Mouse (Mus musculus) neural tube, embryonic 15.5 days (tissue): ENCODE measurements at regions not wholly inside any gene's neighbourhood (a gene's known extent, or its start where the extent isn't known, plus 50 kb on each side); places are given as distances from the start of the nearest gene placed in this dataset.

Experiments
- ATAC-seq: fragments of 200-750 bp; cut with Nextera tagmentation; 2 replicates; pipeline ENCODE4 v1.8.0; 2017; ENCODE audit warnings: mild to moderate bottlenecking, moderate TSS enrichment, moderate library complexity; ENCODE audit not compliant: low FRiP score
- H3K27ac ChIP-seq: fragments of 300-500 bp; sonication (generic); replicated peaks from 2 replicates; pipeline ENCODE4 v1.5.1; 2015; ENCODE audit warnings: mild to moderate bottlenecking, inconsistent platforms
- H3K27me3 ChIP-seq: fragments of 300-500 bp; sonication (generic); replicated peaks from 2 replicates; pipeline ENCODE4 v1.6.1; 2015; ENCODE audit warnings: inconsistent platforms
- H3K36me3 ChIP-seq: fragments of 300-500 bp; sonication (generic); 2 replicates; pipeline ENCODE4 v1.6.1; 2015; ENCODE audit warnings: inconsistent platforms
- H3K4me1 ChIP-seq: fragments of 300-500 bp; sonication (generic); 2 replicates; pipeline ENCODE4 v1.6.1; 2015; ENCODE audit warnings: inconsistent platforms
- H3K4me2 ChIP-seq: fragments of 300-500 bp; sonication (generic); 2 replicates; pipeline ENCODE4 v1.6.1; 2015; ENCODE audit warnings: inconsistent platforms, mild to moderate bottlenecking, moderate library complexity
- H3K4me3 ChIP-seq: fragments of 300-500 bp; sonication (generic); replicated peaks from 2 replicates; pipeline ENCODE4 v1.5.1; 2015; ENCODE audit warnings: mild to moderate bottlenecking, inconsistent platforms
- H3K9ac ChIP-seq: fragments of 300-500 bp; sonication (generic); replicated peaks from 2 replicates; pipeline ENCODE4 v1.6.1; 2015; ENCODE audit warnings: mild to moderate bottlenecking, inconsistent platforms
- H3K9me3 ChIP-seq: fragments of 300-500 bp; sonication (generic); replicated peaks from 2 replicates; pipeline ENCODE4 v1.6.1; 2016; ENCODE audit warnings: inconsistent platforms
- WGBS: fragments of 180-500 bp; shearing (Covaris S2); methylation state at CpG from one replicate; pipeline ENCODE4 v1.1.7; 2015; ENCODE audit warnings: mixed read lengths; 5-methylcytosine and 5-hydroxymethylcytosine counted together

DNA sequence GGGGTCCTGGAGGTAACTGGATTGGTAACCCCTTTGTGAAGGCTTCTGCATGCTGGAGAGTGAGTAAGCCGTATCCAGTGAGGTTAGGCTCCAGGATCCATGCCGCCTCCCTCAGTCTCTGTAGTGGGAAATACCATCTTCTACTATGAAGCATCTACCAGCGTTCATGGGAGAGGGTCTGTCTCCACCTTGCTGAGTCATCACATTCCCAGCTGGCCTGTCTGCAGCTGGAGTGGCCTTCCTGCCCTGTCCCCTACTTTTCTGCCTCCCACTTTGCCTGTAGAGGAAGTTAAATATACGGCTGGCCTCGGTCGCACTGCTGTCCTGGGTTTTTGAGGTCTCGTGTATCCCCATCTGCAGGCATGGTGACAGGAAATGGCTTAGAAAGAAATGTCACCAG is 78.0 kb upstream of the Sec14l1 start:
- ATAC-seq: no peak
- Histone ChIP-seq H3K27ac (no peak overlapping the region), H3K4me1 (peaks cover 38% of the 10 kb centered on the region)

DNA sequence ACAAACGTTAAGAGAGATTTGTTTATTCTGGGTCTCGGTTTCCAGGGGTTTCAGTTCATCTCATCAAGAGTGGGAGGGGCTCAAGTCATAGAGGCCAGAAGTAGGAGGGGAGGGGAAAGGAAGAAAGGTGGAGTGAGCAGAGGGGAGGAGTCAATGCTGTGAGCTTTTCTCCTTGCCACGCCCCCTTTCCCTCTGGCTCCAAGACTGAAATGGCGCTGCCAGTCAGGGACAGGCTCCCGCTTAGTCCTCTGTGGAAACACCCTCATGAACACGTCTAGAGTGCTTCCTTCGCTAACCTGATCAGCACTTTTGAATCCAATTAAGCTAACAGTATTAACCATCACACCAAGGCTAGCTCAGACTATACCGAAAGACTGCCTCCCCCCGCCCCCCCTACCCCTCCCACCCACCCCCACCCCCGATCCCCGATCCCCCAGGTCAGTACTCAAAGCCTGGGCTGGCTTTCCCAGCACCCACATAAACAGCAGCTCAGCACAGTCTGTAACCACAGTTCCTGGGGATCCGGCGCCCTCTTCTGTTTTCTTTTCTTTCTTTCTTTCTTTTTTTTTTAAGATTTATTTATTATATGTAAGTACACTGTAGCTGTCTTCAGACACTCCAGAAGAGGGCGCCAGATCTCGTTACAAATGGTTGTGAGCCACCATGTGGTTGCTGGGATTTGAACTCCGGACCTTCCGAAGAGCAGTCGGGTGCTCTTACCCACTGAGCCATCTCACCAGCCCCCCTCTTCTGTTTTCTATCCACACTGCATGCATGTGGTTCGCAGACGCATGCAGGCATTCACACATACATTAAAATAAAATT is 76.5 kb upstream of the Sec14l1 start:
- Histone ChIP-seq H3K4me2 (0 out of 2 replicates have a peak overlapping the region, but pooled peaks have one; percentile 3), H3K27me3 (no peaks in the 10 kb centered on the region), H3K4me3 (no peak overlapping the region), H3K36me3 (no peaks in the 10 kb centered on the region), H3K27ac (no peak overlapping the region; the same call in 1 of the 2 replicates), H3K9me3 (no peaks in the 10 kb centered on the region), H3K9ac (no peak overlapping the region), H3K4me1 (peaks cover 42% of the 10 kb centered on the region)
- no peak for ATAC-seq
- 43% methylated on average over 20 of the region's 20 CpGs for WGBS

More for the DNA sequence above, 78.0 kb upstream of the Sec14l1 start:
- Histone ChIP-seq H3K27me3 (no peaks in the 10 kb centered on the region), H3K9ac (no peak overlapping the region), H3K4me3 (no peak overlapping the region), H3K36me3 (no peaks in the 10 kb centered on the region), H3K9me3 (no peaks in the 10 kb centered on the region), H3K4me2 (no peak overlapping the region)
- WGBS: 63% methylated on average over 7 of the region's 7 CpGs

DNA sequence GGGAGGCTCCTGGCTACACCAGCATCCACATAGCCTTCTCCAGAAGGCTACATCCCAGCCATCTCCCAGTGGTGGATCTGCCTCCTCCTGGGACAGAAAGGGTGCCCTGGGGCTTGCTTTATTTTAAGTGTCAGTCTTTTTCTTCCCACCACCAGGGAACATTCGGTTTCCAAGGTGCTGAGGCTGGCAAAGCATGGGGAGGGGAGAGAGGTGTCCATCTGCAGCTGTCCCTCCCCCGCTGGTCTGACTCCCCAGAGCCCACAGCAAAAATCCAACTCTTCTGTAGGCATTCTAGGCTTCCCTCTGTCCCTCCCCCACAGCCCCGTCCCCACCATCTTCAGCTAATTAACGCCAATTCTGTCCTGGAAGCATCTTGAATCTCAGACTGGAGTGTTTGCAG is 74.1 kb upstream of the Sec14l1 start:
- H3K4me1 ChIP-seq: peaks cover 34% of the 10 kb centered on the region

DNA sequence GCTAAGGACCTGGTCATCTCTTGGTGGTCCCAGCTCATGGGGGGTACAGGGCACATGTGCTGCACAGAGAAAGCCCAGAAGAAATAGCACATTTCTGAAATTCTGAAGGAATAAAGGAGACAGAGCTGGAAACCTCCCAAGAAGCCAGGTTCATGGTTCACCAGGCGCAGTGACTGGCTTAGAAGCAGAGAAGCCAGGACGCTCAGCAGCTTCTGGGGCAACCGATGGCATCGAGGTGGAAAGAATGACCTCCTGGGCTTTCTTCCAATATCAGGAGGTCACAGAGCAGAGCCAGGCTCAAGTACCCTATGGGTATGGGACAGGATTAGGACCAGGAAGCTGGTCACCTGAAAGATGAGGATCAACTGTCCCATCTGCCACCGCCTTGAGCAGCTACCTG is 72.6 kb upstream of the Sec14l1 start:
- H3K4me2 ChIP-seq: no peak overlapping the region
- no peak overlapping the region for H3K27ac ChIP-seq
- no peak for ATAC-seq
- H3K4me3 ChIP-seq: no peak overlapping the region
- peaks cover 28% of the 10 kb centered on the region for H3K4me1 ChIP-seq
- H3K9ac ChIP-seq: no peak overlapping the region
- WGBS: 64% methylated on average over 5 of the region's 5 CpGs
- no peaks in the 10 kb centered on the region for H3K9me3 ChIP-seq
- no peaks in the 10 kb centered on the region for H3K36me3 ChIP-seq
- no peaks in the 10 kb centered on the region for H3K27me3 ChIP-seq

More for the DNA sequence above, 74.1 kb upstream of the Sec14l1 start:
- Histone ChIP-seq H3K4me2 (no peak overlapping the region), H3K4me3 (no peak overlapping the region), H3K9me3 (no peaks in the 10 kb centered on the region), H3K27ac (no peak overlapping the region), H3K36me3 (no peaks in the 10 kb centered on the region), H3K9ac (no peak overlapping the region), H3K27me3 (no peaks in the 10 kb centered on the region)
- no peak for ATAC-seq
- WGBS: 16% methylated on average over 4 of the region's 4 CpGs

DNA sequence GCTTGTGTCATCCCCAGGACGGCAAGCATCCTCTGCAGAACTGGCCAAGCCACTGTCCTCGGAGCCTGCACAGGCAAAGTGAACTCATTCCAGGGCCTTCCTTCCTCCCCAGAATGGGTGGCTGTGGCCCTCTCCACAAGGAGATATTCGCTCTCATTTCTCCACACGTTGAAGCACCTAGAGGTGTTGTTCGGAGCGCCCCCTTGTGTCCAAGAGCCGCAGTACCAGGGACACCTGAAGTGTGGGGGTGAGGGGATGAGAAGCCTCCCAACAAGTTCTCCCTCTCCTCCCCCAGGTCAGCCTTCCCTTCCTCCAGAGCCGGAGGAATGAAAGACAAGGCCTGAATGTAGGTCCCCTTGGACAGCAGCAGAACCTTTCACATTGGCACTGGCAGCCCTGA is 71.4 kb upstream of the Sec14l1 start:
- Histone ChIP-seq H3K4me1 (peaks cover 29% of the 10 kb centered on the region), H3K27me3 (no peaks in the 10 kb centered on the region), H3K4me2 (no peak overlapping the region), H3K36me3 (no peaks in the 10 kb centered on the region), H3K4me3 (no peak overlapping the region), H3K9ac (no peak overlapping the region), H3K9me3 (no peaks in the 10 kb centered on the region), H3K27ac (no peak overlapping the region)
- peak; percentile 55; the same call in 1 of the 2 replicates for ATAC-seq
- 10% methylated on average over 8 of the region's 8 CpGs for WGBS

DNA sequence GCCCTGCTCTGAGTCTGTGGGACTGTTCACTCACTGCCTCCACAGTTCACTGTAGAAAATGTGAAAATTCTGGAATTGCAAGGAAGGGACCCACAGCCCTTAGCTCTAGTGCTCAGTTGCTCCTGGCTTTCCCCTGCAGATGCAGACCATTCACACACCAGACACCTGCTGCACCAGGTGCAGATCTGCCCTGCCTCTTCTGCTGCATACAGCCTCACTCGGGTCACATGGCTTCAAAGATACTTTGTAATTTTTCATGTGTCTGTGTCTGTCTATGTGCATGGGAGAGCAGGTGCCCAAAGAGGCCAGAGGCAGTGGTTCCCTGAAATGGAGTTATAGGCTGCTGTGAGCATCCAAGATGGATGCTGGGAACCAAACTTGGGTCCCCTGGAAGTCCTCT is 70.2 kb upstream of the Sec14l1 start:
- no peaks in the 10 kb centered on the region for H3K36me3 ChIP-seq
- H3K9ac ChIP-seq: no peak overlapping the region
- no peak overlapping the region for H3K27ac ChIP-seq
- H3K9me3 ChIP-seq: no peaks in the 10 kb centered on the region
- WGBS: 79% methylated on average over 1 of the region's 1 CpGs
- no peak overlapping the region for H3K4me2 ChIP-seq
- H3K4me1 ChIP-seq: peaks cover 29% of the 10 kb centered on the region
- no peak for ATAC-seq
- H3K27me3 ChIP-seq: no peaks in the 10 kb centered on the region
- no peak overlapping the region for H3K4me3 ChIP-seq

DNA sequence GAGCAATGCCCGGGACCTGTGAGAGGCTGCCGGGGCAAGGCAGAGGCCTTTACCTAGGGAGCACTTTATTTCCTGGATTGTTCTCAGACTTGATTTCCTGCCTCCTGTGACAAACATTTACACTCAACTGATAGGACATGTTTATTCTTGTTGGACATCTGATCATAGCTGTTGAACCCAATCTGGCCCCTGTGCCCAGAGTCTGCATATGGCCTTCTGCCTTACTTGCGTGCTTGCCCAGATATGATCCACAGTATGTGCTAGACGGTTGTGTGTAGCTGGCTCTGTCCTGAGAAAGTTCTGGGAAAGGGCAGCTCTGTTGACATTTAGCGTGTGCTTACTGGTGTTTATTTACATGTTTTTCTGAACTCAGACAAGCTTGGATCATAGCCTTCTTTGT is 68.3 kb upstream of the Sec14l1 start:
- Histone ChIP-seq H3K27me3 (no peaks in the 10 kb centered on the region), H3K4me2 (no peak overlapping the region), H3K9ac (no peak overlapping the region), H3K36me3 (no peaks in the 10 kb centered on the region), H3K4me3 (no peak overlapping the region), H3K9me3 (no peaks in the 10 kb centered on the region), H3K4me1 (peaks cover 18% of the 10 kb centered on the region), H3K27ac (0 out of 2 replicates have a peak overlapping the region, but pooled peaks have one; percentile 67)
- 90% methylated on average over 5 of the region's 5 CpGs for WGBS
- ATAC-seq: no peak

DNA sequence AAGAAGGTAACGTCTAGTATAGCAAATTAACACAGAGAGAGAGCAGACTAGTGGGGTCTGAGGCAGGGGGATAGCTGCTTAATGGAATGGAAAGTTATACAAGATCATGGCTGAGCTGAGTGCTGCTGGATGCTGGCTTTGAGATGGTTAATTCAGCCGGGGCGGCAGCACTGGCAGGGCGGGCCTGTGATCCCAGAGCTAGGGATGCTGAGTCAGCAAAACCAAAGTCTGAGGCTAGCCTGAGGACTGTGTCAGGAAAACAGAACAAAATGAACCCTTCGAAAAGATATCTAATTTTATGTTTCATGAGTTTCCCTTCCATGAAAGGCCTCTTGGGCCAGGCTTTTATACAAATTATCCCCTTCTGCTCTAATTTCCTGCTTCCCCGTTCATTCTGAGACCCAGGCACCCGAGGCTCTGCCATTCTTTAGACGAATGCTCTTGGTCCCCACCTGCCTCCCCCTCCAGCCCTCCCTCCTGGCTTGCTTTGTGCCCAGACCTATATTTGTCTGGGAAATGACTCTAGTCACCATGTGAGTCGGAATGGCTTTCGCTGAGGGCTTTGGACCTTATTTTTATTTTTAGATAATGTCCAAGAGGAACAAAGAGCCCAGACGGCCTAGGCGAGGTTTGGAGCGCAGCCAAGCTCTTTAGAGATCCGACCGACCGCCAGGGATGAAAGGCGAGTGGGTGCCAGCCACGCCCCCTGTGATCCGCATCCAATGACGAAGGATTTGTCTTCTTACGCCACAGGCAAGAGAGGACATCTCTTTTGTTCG is 67.6 kb upstream of the Sec14l1 start:
- H3K9ac ChIP-seq: no peak overlapping the region
- ATAC-seq: 0 out of 2 replicates have a peak, but pooled peaks have one; percentile 57

DNA sequence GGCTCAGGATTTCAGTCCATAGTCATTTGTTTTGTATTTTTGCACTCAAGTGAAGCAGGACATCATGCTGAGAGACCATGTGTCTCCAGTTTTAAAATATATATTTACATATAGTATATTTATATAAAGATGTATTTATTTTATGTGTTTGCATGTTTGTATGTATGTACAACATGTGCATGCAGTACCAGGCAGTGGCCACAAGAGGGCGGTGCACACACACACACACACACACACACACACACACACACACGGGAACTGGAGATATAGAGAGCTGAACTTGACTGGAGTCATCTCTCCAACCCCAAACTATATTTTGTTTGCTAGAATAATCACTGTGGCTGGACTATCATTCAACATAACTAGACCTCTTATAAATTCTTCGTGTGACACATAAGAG is 66.1 kb upstream of the Sec14l1 start:
- no peaks in the 10 kb centered on the region for H3K36me3 ChIP-seq
- H3K9ac ChIP-seq: no peak overlapping the region
- no peak overlapping the region for H3K4me2 ChIP-seq
- no peak overlapping the region for H3K27ac ChIP-seq
- H3K4me1 ChIP-seq: peaks cover 14% of the 10 kb centered on the region
- no peaks in the 10 kb centered on the region for H3K9me3 ChIP-seq
- ATAC-seq: no peak
- 84% methylated on average over 3 of the region's 3 CpGs for WGBS
- H3K4me3 ChIP-seq: no peak overlapping the region
- H3K27me3 ChIP-seq: no peaks in the 10 kb centered on the region

More for the DNA sequence above, 67.6 kb upstream of the Sec14l1 start:
- H3K27ac ChIP-seq: peak overlapping the region; percentile 67
- H3K9me3 ChIP-seq: no peaks in the 10 kb centered on the region
- H3K36me3 ChIP-seq: no peaks in the 10 kb centered on the region
- H3K27me3 ChIP-seq: no peaks in the 10 kb centered on the region
- no peak overlapping the region for H3K4me3 ChIP-seq
- peaks cover 18% of the 10 kb centered on the region for H3K4me1 ChIP-seq
- H3K4me2 ChIP-seq: peak overlapping the region; percentile 35
- 12% methylated on average over 22 of the region's 22 CpGs for WGBS

DNA sequence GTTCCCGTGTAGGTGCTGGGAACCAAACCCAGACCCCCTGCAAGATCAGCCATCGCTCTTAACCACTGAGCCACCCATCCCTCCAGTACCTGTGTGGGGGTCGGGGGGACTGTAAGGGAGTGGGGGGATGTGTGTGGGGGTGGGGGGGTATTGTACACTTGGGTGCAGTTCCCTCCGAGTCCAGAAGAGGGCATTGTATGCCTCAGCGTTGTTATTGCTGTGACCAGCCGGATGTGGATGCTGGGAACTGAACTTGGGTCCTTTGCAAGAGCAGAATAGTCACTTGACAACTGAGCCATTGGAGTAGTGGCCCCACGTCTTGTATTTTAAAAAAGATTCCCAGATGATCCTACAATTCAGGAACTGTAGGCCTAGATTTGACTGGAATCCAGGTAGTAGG is 64.2 kb upstream of the Sec14l1 start:
- ATAC-seq: no peak
- H3K4me2 ChIP-seq: no peak overlapping the region
- H3K9ac ChIP-seq: no peak overlapping the region
- WGBS: 93% methylated on average over 7 of the region's 7 CpGs
- H3K4me1 ChIP-seq: peaks cover 14% of the 10 kb centered on the region
- no peak overlapping the region for H3K4me3 ChIP-seq
- H3K27me3 ChIP-seq: no peaks in the 10 kb centered on the region
- no peaks in the 10 kb centered on the region for H3K36me3 ChIP-seq
- no peaks in the 10 kb centered on the region for H3K9me3 ChIP-seq
- no peak overlapping the region for H3K27ac ChIP-seq

DNA sequence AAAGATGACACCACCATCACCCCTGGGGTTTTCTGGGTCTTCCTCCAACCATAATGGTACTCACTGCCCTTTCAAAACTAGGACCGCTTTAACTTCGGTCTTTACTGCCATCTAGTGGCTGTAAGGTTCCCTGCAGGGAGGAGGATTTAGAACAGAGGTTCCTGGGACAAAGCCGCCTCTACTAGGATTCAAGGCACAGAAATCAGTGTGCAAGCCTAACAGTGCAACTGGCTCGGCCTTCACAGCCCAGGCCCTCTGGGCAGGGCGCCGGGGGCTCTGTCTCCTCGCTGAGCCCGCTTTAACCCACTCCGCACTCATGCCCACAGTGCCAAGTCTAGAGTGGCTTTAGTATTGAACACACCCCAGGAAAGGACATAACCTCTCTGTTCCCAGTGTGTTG is 58.0 kb upstream of the Sec14l1 start:
- peaks cover 27% of the 10 kb centered on the region for H3K4me1 ChIP-seq
- no peaks in the 10 kb centered on the region for H3K9me3 ChIP-seq
- no peak overlapping the region for H3K9ac ChIP-seq
- H3K4me2 ChIP-seq: peak overlapping the region; percentile 13; the same call in 1 of the 2 replicates
- H3K4me3 ChIP-seq: no peak overlapping the region
- no peaks in the 10 kb centered on the region for H3K36me3 ChIP-seq
- WGBS: 9% methylated on average over 9 of the region's 9 CpGs
- ATAC-seq: peak; percentile 79
- H3K27me3 ChIP-seq: no peaks in the 10 kb centered on the region; the same call in none of the 2 replicates
- H3K27ac ChIP-seq: no peak overlapping the region; the same call in 1 of the 2 replicates
